Mouse (Mus musculus) kidney, adult 2 months (tissue): Measurements from ENCODE around the gene Bcl6b. TPM values are rescaled to one million over a fixed set of nuclear protein-coding genes. Genes with fewer than 3 reads are reported as not detected.

Source experiments
- DNase-seq: peaks from one replicate; pipeline ENCODE4 v3.0.0; 2021
- H3K27ac ChIP-seq: fragments of 200-500 bp; 2 replicates; pipeline ENCODE4 v1.5.1; 2012; ENCODE audit warnings: low read depth, low read length, control low read depth, inconsistent platforms; ENCODE audit not compliant: insufficient read depth
- H3K27me3 ChIP-seq: fragments of 200-500 bp; replicated peaks from 2 replicates; pipeline ENCODE4 v1.6.1; 2012; ENCODE audit warnings: mild to moderate bottlenecking, moderate library complexity, low read length, inconsistent platforms; ENCODE audit not compliant: control insufficient read depth, insufficient read depth
- H3K36me3 ChIP-seq: fragments of 200-500 bp; 2 replicates; pipeline ENCODE4 v1.6.1; 2012; ENCODE audit warnings: mild to moderate bottlenecking, moderate library complexity, low read length, inconsistent platforms; ENCODE audit not compliant: control insufficient read depth, insufficient read depth
- H3K4me1 ChIP-seq: fragments of 200-500 bp; 2 replicates; pipeline ENCODE4 v1.6.1; 2011; ENCODE audit warnings: low read length; ENCODE audit not compliant: control insufficient read depth, insufficient read depth
- H3K4me3 ChIP-seq: fragments of 200-500 bp; 2 replicates; pipeline ENCODE4 v1.5.1; 2011; ENCODE audit warnings: mild to moderate bottlenecking, low read depth, low read length, control low read depth; ENCODE audit not compliant: insufficient read depth
- CTCF ChIP-seq: fragments of 200-500 bp; conservative IDR thresholded peaks from 2 replicates; pipeline ENCODE4 v1.5.1; 2011; ENCODE audit warnings: low read depth, mild to moderate bottlenecking, control low read depth, low read length, moderate library complexity, mixed read lengths; ENCODE audit not compliant: insufficient read depth, insufficient read length
- POLR2A ChIP-seq: fragments of 200-500 bp; IDR thresholded peaks from one replicate; pipeline ENCODE4 v1.6.1; 2011; ENCODE audit warnings: low read depth, low read length, control low read depth
- WGBS: fragments of 180-500 bp; shearing (Covaris S2); methylation state at CpG from one replicate; pipeline ENCODE4 v1.1.7; 2018; 5-methylcytosine and 5-hydroxymethylcytosine counted together
- polyA plus RNA-seq: library from polyadenylated mRNA; depleted of rRNA; stranded (reverse); fragments of >200 nt; gene quantifications from 2 replicates; pipeline ENCODE4 v1.2.3, GENCODE M21; 2012; rRNA removed

Gene Bcl6b
- 7.9 and 8.8 TPM in 2 replicates for polyA plus RNA-seq

GRCm38 (mm10) chr11:70229260-70230010, at the start of gene Bcl6b:
TSS of gene Bcl6b (minus strand) at chr11:70229798.
- no peak for TF ChIP-seq POLR2A
- no peak for TF ChIP-seq CTCF
- DNase-seq, result no peak
- Histone ChIP-seq H3K36me3 (no peaks in the 10 kb centered on the region), H3K27ac (peak within 1 kb of the TSS; percentile 81), H3K4me3 (peak within 1 kb of the TSS; percentile 49), H3K27me3 (no peaks in the 10 kb centered on the region), H3K4me1 (peaks cover 8% of the 10 kb centered on the region)
- 2% methylated on average over 39 of the region's 39 CpGs for WGBS

- 65% methylated on average over 3 of the region's 3 CpGs for WGBS
- TF ChIP-seq POLR2A (no peak), CTCF (no peak)
- no peak for DNase-seq
- Histone ChIP-seq H3K27me3 (no peaks in the 10 kb centered on the region), H3K4me3 (no peak overlapping the region), H3K4me1 (no peaks in the 10 kb centered on the region; the same call in 1 of the 2 replicates), H3K36me3 (no peaks in the 10 kb centered on the region), H3K27ac (no peak overlapping the region)
Measured at GRCm38 (mm10) chr11:70278961-70279360, 49.4 kb upstream of the Bcl6b start.

- Histone ChIP-seq H3K27ac (no peak overlapping the region), H3K27me3 (no peaks in the 10 kb centered on the region), H3K4me1 (no peaks in the 10 kb centered on the region), H3K4me3 (no peak overlapping the region), H3K36me3 (no peaks in the 10 kb centered on the region)
- WGBS, result 83% methylated on average over 7 of the region's 7 CpGs
- TF ChIP-seq POLR2A (no peak), CTCF (no peak)
- no peak for DNase-seq
Measured at GRCm38 (mm10) chr11:70271641-70272040, 42.0 kb upstream of the Bcl6b start.

DNA sequence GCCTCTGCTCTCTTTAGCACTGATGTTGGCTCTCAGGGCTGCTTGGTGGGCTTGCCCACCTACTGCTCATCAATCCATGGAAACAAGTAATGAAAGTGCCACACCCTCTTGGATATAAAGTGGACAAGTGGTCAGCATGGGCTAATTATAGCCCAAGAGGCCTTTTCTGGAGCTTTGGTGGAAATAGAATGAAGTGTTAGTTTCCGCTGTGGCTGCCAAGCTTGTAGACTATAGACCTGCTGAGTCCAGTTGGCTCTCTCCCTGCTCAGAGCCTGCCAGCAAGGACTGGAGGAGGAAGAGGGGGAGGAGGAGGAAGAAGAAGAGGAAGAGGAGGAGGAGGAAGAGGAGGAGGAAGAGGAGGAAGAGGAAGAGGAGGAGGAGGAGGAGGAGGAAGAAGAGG, 36.8 kb upstream of the Bcl6b start:
- no peak overlapping the region for H3K4me3 ChIP-seq
- WGBS, result 75% methylated on average over 1 of the region's 1 CpGs
- no peaks in the 10 kb centered on the region for H3K27me3 ChIP-seq
- TF ChIP-seq POLR2A (no peak), CTCF (no peak)
- H3K4me1 ChIP-seq, result no peaks in the 10 kb centered on the region
- peak; percentile 39 for DNase-seq
- no peaks in the 10 kb centered on the region for H3K36me3 ChIP-seq
- H3K27ac ChIP-seq, result no peak overlapping the region

- 68% methylated on average over 4 of the region's 4 CpGs for WGBS
- H3K36me3 ChIP-seq, result no peaks in the 10 kb centered on the region
- no peaks in the 10 kb centered on the region for H3K4me1 ChIP-seq
- H3K27me3 ChIP-seq, result no peaks in the 10 kb centered on the region
- no peak overlapping the region for H3K4me3 ChIP-seq
- TF ChIP-seq CTCF, result no peak
- no peak for TF ChIP-seq POLR2A
- no peak overlapping the region for H3K27ac ChIP-seq
- no peak for DNase-seq
Measured at GRCm38 (mm10) chr11:70265819-70266218, 36.2 kb upstream of the Bcl6b start.

DNA sequence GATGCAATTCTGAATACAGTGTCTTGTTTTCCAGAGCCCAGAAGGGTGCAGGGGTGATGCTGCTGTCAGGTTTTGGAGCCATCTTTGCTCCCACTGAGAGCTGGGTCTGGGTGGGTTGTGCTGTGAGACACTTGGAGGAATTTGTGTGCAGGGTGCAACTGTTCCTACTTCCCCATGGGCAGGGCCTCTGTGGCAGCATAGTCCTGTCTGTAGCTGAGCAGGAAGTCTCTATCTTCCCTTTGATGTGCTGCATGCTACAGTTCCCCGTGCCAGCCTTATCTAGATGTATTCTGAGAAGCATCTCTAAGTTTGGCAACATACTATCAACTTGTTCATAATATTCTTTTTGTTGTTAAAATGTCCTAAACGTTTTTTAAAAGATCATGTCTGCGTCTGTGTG, 35.7 kb upstream of the Bcl6b start:
- TF ChIP-seq CTCF (no peak), POLR2A (no peak)
- Histone ChIP-seq H3K4me1 (no peaks in the 10 kb centered on the region), H3K27me3 (no peaks in the 10 kb centered on the region), H3K27ac (no peak overlapping the region), H3K4me3 (no peak overlapping the region), H3K36me3 (no peaks in the 10 kb centered on the region)
- no peak for DNase-seq
- 50% methylated on average over 3 of the region's 3 CpGs for WGBS

DNA sequence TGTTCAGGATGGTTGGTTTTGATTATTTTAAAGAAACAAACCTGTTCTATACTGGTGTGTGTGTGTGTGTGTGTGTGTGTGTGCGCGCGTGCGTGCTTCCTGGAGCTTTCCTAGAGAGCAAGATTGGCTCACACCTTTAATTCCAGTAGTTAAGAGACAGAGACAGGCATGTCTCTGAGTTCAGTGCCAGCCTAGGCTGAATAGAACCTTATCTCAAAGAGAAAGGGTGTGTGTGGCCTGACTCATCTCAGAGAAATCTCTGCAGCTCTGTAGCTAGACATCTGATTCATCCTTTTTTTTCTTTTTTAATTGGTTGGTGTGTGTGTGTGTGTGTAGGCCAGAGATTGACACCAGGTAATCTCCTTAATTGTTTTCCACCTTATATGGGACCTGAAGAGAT, 29.4 kb upstream of the Bcl6b start:
- H3K27ac ChIP-seq, result no peak overlapping the region
- 91% methylated on average over 4 of the region's 4 CpGs for WGBS

More for the DNA sequence above, 29.4 kb upstream of the Bcl6b start:
- H3K27me3 ChIP-seq, result no peaks in the 10 kb centered on the region
- H3K4me3 ChIP-seq, result no peak overlapping the region
- no peaks in the 10 kb centered on the region for H3K36me3 ChIP-seq
- peaks cover 4% of the 10 kb centered on the region; the same call in 1 of the 2 replicates for H3K4me1 ChIP-seq
- TF ChIP-seq CTCF, result no peak
- no peak for TF ChIP-seq POLR2A
- no peak for DNase-seq
